Mouse (Mus musculus): ENCODE measurements at regions not wholly inside any gene's neighbourhood (a gene's known extent, or its start where the extent isn't known, plus 50 kb on each side); places are given as distances from the start of the nearest gene placed in this dataset.

GRCm38 (mm10) chr13:52013182-52013581 lies 166.7 kb downstream of the Gadd45g start:
- DNase-seq (ENCODE audit: extremely low spot score in 1 of 2, low spot score in 1 of 2): no peak

- DNase-seq (ENCODE audit: extremely low spot score in 1 of 2, low spot score in 1 of 2): no peak
Observed at GRCm38 (mm10) chr13:52013757-52014156, 167.3 kb downstream of the Gadd45g start.

- no peak for DNase-seq (ENCODE audit: extremely low spot score in 1 of 2, low spot score in 1 of 2)
Observed at GRCm38 (mm10) chr13:52014566-52014965, 168.1 kb downstream of the Gadd45g start.

GRCm38 (mm10) chr13:52015066-52015465 lies 168.6 kb downstream of the Gadd45g start:
- DNase-seq (ENCODE audit: extremely low spot score in 1 of 2, low spot score in 1 of 2): no peak

- no peak for DNase-seq (ENCODE audit: extremely low spot score in 1 of 2, low spot score in 1 of 2)
Observed at GRCm38 (mm10) chr13:52015496-52015895, 169.0 kb downstream of the Gadd45g start.

GRCm38 (mm10) chr13:52017598-52018190 lies 171.2 kb downstream of the Gadd45g start:
- DNase-seq (ENCODE audit: extremely low spot score in 1 of 2, low spot score in 1 of 2): no peak

GRCm38 (mm10) chr13:52019647-52020046 lies 173.2 kb downstream of the Gadd45g start:
- no peak for DNase-seq (ENCODE audit: extremely low spot score in 1 of 2, low spot score in 1 of 2)

- no peak for DNase-seq (ENCODE audit: extremely low spot score in 1 of 2, low spot score in 1 of 2)
Observed at GRCm38 (mm10) chr13:52021150-52021549, 174.7 kb downstream of the Gadd45g start.

GRCm38 (mm10) chr13:52021828-52022227 lies 175.3 kb downstream of the Gadd45g start:
- DNase-seq (ENCODE audit: extremely low spot score in 1 of 2, low spot score in 1 of 2): no peak

GRCm38 (mm10) chr13:52022529-52022928 lies 176.1 kb downstream of the Gadd45g start:
- DNase-seq (ENCODE audit: extremely low spot score in 1 of 2, low spot score in 1 of 2): no peak

- DNase-seq (ENCODE audit: extremely low spot score in 1 of 2, low spot score in 1 of 2): no peak
Observed at GRCm38 (mm10) chr13:52024349-52024748, 177.9 kb downstream of the Gadd45g start.

GRCm38 (mm10) chr13:52024832-52025481 lies 178.5 kb downstream of the Gadd45g start:
- DNase-seq (ENCODE audit: extremely low spot score in 1 of 2, low spot score in 1 of 2): no peak

- DNase-seq (ENCODE audit: extremely low spot score in 1 of 2, low spot score in 1 of 2): no peak
Observed at GRCm38 (mm10) chr13:52025482-52025848, 179.0 kb downstream of the Gadd45g start.

GRCm38 (mm10) chr13:52026291-52026690 lies 179.8 kb downstream of the Gadd45g start:
- no peak for DNase-seq (ENCODE audit: extremely low spot score in 1 of 2, low spot score in 1 of 2)

- no peak for DNase-seq (ENCODE audit: extremely low spot score in 1 of 2, low spot score in 1 of 2)
Observed at GRCm38 (mm10) chr13:52029868-52030422, 183.5 kb downstream of the Gadd45g start.

GRCm38 (mm10) chr13:52031465-52031864 lies 185.0 kb downstream of the Gadd45g start:
- DNase-seq (ENCODE audit: extremely low spot score in 1 of 2, low spot score in 1 of 2): no peak

- DNase-seq (ENCODE audit: extremely low spot score in 1 of 2, low spot score in 1 of 2): no peak
Observed at GRCm38 (mm10) chr13:52035731-52036130, 189.3 kb downstream of the Gadd45g start.

- no peak for DNase-seq (ENCODE audit: extremely low spot score in 1 of 2, low spot score in 1 of 2)
Observed at GRCm38 (mm10) chr13:52036351-52036750, 189.9 kb downstream of the Gadd45g start.

- DNase-seq (ENCODE audit: extremely low spot score in 1 of 2, low spot score in 1 of 2): no peak
Observed at GRCm38 (mm10) chr13:52037218-52037617, 190.7 kb downstream of the Gadd45g start.

GRCm38 (mm10) chr13:52041467-52042421 lies 195.3 kb downstream of the Gadd45g start:
- peak in 1 of 2 experiments; percentile 17 for DNase-seq (ENCODE audit: extremely low spot score in 1 of 2, low spot score in 1 of 2)

GRCm38 (mm10) chr13:52042867-52043266 lies 196.4 kb downstream of the Gadd45g start:
- no peak for DNase-seq (ENCODE audit: extremely low spot score in 1 of 2, low spot score in 1 of 2)
